Comparison of ENCODE assay signal across 8 mouse cellular contexts in the genomic region with DNA sequence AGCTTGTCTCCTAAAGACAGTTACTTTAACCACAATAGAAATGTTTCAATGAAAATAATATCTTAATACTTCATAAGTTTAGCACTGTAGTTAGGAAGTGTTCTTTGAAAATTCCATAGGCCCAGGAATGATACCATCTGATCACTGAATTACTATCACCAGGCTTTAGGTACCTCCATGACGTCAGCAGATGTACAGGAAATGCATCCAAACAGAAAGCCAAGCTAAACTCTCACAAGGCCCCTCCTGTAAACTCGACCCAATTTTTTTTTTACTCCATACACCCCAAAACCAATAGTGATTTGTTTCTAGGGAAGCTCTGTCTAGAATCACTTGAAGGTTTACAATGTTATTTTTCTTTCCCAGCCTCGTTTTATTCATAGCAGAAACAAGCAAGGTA. TPM values are rescaled to one million over a fixed set of nuclear protein-coding genes. Genes with fewer than 3 reads are reported as not detected.
DNase-seq lines count a peak whose midpoint lies in the region; ATAC-seq lines count a peak whose summit lies in the region.

No protein-coding gene starts in this region.

- no peaks in the 10 kb centered on the region for H3K27me3 ChIP-seq in heart, embryonic 15.5 days
- no peaks in the 10 kb centered on the region for H3K27me3 ChIP-seq in hindbrain, embryonic 12.5 days
- no peaks in the 10 kb centered on the region for H3K27me3 ChIP-seq in midbrain, embryonic 12.5 days

- no peaks in the 10 kb centered on the region for H3K9me3 ChIP-seq in heart, embryonic 15.5 days (replicated peaks)
- H3K9me3 ChIP-seq in hindbrain, embryonic 12.5 days (replicated peaks) = no peaks in the 10 kb centered on the region
- no peaks in the 10 kb centered on the region for H3K9me3 ChIP-seq in midbrain, embryonic 12.5 days

- no peak for ATAC-seq in heart, embryonic 15.5 days (replicated peaks; ENCODE audit: insufficient number of reproducible peaks, insufficient read depth, low FRiP score, low read depth)
- no peak for ATAC-seq in hindbrain, embryonic 12.5 days (ENCODE audit: low FRiP score)
- ATAC-seq in midbrain, embryonic 12.5 days (ENCODE audit: low FRiP score, low read depth) = no peak
- no peak for ATAC-seq in granulocyte monocyte progenitor cell, adult 5-6 weeks (replicated peaks; ENCODE audit: poor library complexity, severe bottlenecking)

- peaks cover 6% of the 10 kb centered on the region; the same call in 1 of the 2 replicates for H3K4me1 ChIP-seq in heart, embryonic 15.5 days (replicated peaks)
- H3K4me1 ChIP-seq in hindbrain, embryonic 12.5 days = peaks cover 2% of the 10 kb centered on the region; the same call in 1 of the 2 replicates
- no peaks in the 10 kb centered on the region; the same call in 1 of the 2 replicates for H3K4me1 ChIP-seq in midbrain, embryonic 12.5 days

- intact Hi-C loops in heart, postnatal 14 days (cut with DNase I) = no loop called here

- H3K4me2 ChIP-seq in heart, embryonic 15.5 days = peak overlapping the region; percentile 66
- peak overlapping the region; percentile 60 for H3K4me2 ChIP-seq in hindbrain, embryonic 12.5 days (replicated peaks)
- peak overlapping the region; percentile 65 for H3K4me2 ChIP-seq in midbrain, embryonic 12.5 days (replicated peaks)

- H3K4me3 ChIP-seq in heart, embryonic 15.5 days = peak overlapping the region; percentile 100
- H3K4me3 ChIP-seq in hindbrain, embryonic 12.5 days = peak overlapping the region; percentile 99
- H3K4me3 ChIP-seq in midbrain, embryonic 12.5 days = peak overlapping the region; percentile 98

- WGBS in heart, embryonic 15.5 days = 2% methylated on average over 3 of the region's 3 CpGs
- WGBS in hindbrain, embryonic 12.5 days = 2% methylated on average over 3 of the region's 3 CpGs
- 2% methylated on average over 3 of the region's 3 CpGs for WGBS in midbrain, embryonic 12.5 days

- peak overlapping the region; percentile 97 for H3K27ac ChIP-seq in heart, embryonic 15.5 days
- H3K27ac ChIP-seq in hindbrain, embryonic 12.5 days = peak overlapping the region; percentile 96
- H3K27ac ChIP-seq in midbrain, embryonic 12.5 days (replicated peaks) = peak overlapping the region; percentile 95

- H3K36me3 ChIP-seq in heart, embryonic 15.5 days = peaks cover 19% of the 10 kb centered on the region
- H3K36me3 ChIP-seq in hindbrain, embryonic 12.5 days = peaks cover 18% of the 10 kb centered on the region
- H3K36me3 ChIP-seq in midbrain, embryonic 12.5 days = peaks cover 21% of the 10 kb centered on the region

- peak overlapping the region; percentile 95 for H3K9ac ChIP-seq in heart, embryonic 15.5 days
- peak overlapping the region; percentile 95 for H3K9ac ChIP-seq in hindbrain, embryonic 12.5 days
- peak overlapping the region; percentile 93 for H3K9ac ChIP-seq in midbrain, embryonic 12.5 days (replicated peaks)

- no peak for DNase-seq in heart, postnatal 14 days
- peak; percentile 8 for DNase-seq in MEL-GATA-1-ER (ENCODE audit: extremely low read depth, low read depth)
- no peak for DNase-seq in cerebellum, adult 11-12 months
- DNase-seq in cerebellum, postnatal 4 days (ENCODE audit: low spot score in 2 of 2) = no peak

RNA-seq across cellular contexts. Expression of a gene that starts 0.9 kb away (rescaled TPM):
- 6.0 and 6.1 TPM in 2 replicates for polyA plus RNA-seq in heart, embryonic 15.5 days (2015; fragmentation: Nextera tagmentation; extraction: Ambion mirVana)
- total RNA-seq in heart, postnatal 14 days (2021) = 1 to 10 TPM; 2.8 to 3.4 TPM
- polyA plus RNA-seq in hindbrain, embryonic 12.5 days (2016; fragmentation: Nextera tagmentation; extraction: Ambion mirVana) = 13.0 and 15.0 TPM in 2 replicates
- polyA plus RNA-seq in midbrain, embryonic 12.5 days (2016; fragmentation: Nextera tagmentation; extraction: Ambion mirVana) = 15.1 and 15.4 TPM in 2 replicates
- total RNA-seq in granulocyte monocyte progenitor cell, adult 5-6 weeks (2014; fragmentation: Nextera tagmentation) = 8.2 and 23.0 TPM in 2 replicates
- 19.1 and 21.0 TPM in 2 replicates for total RNA-seq in granulocyte monocyte progenitor cell, adult 5-6 weeks (2017)
